ENCODE assay signal across 34 mouse cellular contexts in the genomic region with DNA sequence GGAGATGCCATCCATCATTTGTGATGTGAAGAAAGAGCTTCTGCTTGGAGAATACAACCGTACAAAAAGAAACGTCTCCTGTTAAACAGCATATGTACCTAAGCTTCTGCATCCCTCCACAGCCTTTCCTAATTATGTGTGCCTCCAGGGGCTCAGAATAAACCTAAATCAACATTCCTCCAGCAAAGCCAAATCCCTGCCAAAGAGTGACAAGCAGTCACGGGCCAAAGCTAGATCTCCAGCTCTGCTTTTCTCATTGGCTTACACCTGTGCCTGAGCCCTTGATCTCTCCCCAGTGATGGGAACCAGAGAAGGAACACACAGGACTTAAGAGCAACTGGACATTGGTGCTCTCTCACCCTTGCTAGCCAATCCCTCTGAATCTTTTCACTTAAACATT. TPM values are rescaled to one million over a fixed set of nuclear protein-coding genes. Genes with fewer than 3 reads are reported as not detected.
DNase-seq lines count a peak whose midpoint lies in the region; ATAC-seq lines count a peak whose summit lies in the region.
"Had no signal": no experiment of that assay in that cellular context is flagged by ENCODE, and none has a peak within 500 bp of the region (broad histone marks: within the 10 kb centered on the region; RNA-seq: fewer than 3 reads in every experiment).

No protein-coding gene starts in this region.

- H3K4me3 ChIP-seq in limb, embryonic 11.5 days (ENCODE audit: low read depth, low read length): no peak overlapping the region
- no peak overlapping the region for H3K4me3 ChIP-seq in limb, embryonic 10.5 days
- H3K4me3 ChIP-seq in embryonic facial prominence, embryonic 10.5 days: no peak overlapping the region
- no peak overlapping the region for H3K4me3 ChIP-seq in limb, embryonic 12.5 days (replicated peaks)
- H3K4me3 ChIP-seq: heart, adult 2 months; heart, embryonic 12.5 days; limb, embryonic 15.5 days; liver, embryonic 13.5 days; megakaryocyte, embryonic 14.5 days; midbrain, embryonic 13.5 days had no signal

- H3K4me1 ChIP-seq in limb, embryonic 11.5 days (ENCODE audit: control insufficient read depth, insufficient read depth, low read length): no peaks in the 10 kb centered on the region
- peaks cover 5% of the 10 kb centered on the region; the same call in 1 of the 2 replicates for H3K4me1 ChIP-seq in limb, embryonic 10.5 days
- H3K4me1 ChIP-seq in embryonic facial prominence, embryonic 10.5 days: peaks cover 9% of the 10 kb centered on the region
- peaks cover 9% of the 10 kb centered on the region; the same call in 1 of the 2 replicates for H3K4me1 ChIP-seq in limb, embryonic 12.5 days (replicated peaks)
- H3K4me1 ChIP-seq: heart, embryonic 12.5 days; limb, embryonic 15.5 days; liver, embryonic 13.5 days; megakaryocyte, embryonic 14.5 days; midbrain, embryonic 13.5 days had no signal

- WGBS in limb, embryonic 11.5 days: 25% methylated on average over 3 of the region's 3 CpGs
- 60% methylated on average over 3 of the region's 3 CpGs for WGBS in limb, embryonic 10.5 days
- WGBS in embryonic facial prominence, embryonic 10.5 days: 31% methylated on average over 3 of the region's 3 CpGs
- WGBS in limb, embryonic 12.5 days: 10% methylated on average over 3 of the region's 3 CpGs

- ATAC-seq in limb, embryonic 11.5 days (ENCODE audit: insufficient number of reproducible peaks, low FRiP score, low TSS enrichment, low read depth): no peak
- ATAC-seq in limb, embryonic 12.5 days (ENCODE audit: insufficient number of reproducible peaks, insufficient read depth, low FRiP score, low TSS enrichment, low read depth): peak; percentile 63; the same call in 1 of the 2 replicates
- ATAC-seq: forebrain, embryonic 14.5 days; inflammation-experienced regulatory T-cells, adult 6 months; lung, postnatal 0 days; midbrain, embryonic 13.5 days had no signal

- no peaks in the 10 kb centered on the region for H3K27me3 ChIP-seq in limb, embryonic 11.5 days (ENCODE audit: control insufficient read depth, insufficient read depth, low read length)
- no peaks in the 10 kb centered on the region for H3K27me3 ChIP-seq in limb, embryonic 10.5 days (ENCODE audit: low read depth, poor library complexity, severe bottlenecking)
- no peaks in the 10 kb centered on the region for H3K27me3 ChIP-seq in embryonic facial prominence, embryonic 10.5 days (replicated peaks; ENCODE audit: low read depth, poor library complexity, severe bottlenecking)
- H3K27me3 ChIP-seq in limb, embryonic 12.5 days: no peaks in the 10 kb centered on the region
- H3K27me3 ChIP-seq: heart, embryonic 12.5 days; limb, embryonic 15.5 days; liver, embryonic 13.5 days; megakaryocyte, embryonic 14.5 days; midbrain, embryonic 13.5 days had no signal

- no peaks in the 10 kb centered on the region for H3K9me3 ChIP-seq in limb, embryonic 11.5 days (ENCODE audit: control insufficient read depth, low read length)
- no peaks in the 10 kb centered on the region for H3K9me3 ChIP-seq in limb, embryonic 10.5 days (replicated peaks)
- H3K9me3 ChIP-seq in embryonic facial prominence, embryonic 10.5 days: no peaks in the 10 kb centered on the region
- H3K9me3 ChIP-seq in limb, embryonic 12.5 days: no peaks in the 10 kb centered on the region
- H3K9me3 ChIP-seq: heart, embryonic 12.5 days; limb, embryonic 15.5 days; liver, embryonic 13.5 days; megakaryocyte, embryonic 14.5 days; midbrain, embryonic 13.5 days had no signal

- H3K4me2 ChIP-seq in limb, embryonic 11.5 days (ENCODE audit: low read depth, severe bottlenecking): no peak overlapping the region
- no peak overlapping the region for H3K4me2 ChIP-seq in limb, embryonic 12.5 days
- H3K4me2 ChIP-seq: heart, embryonic 12.5 days; hindbrain, embryonic 14.5 days; limb, embryonic 15.5 days; liver, embryonic 13.5 days; midbrain, embryonic 13.5 days had no signal

- H3K9ac ChIP-seq in limb, embryonic 11.5 days (ENCODE audit: low read length): no peak overlapping the region
- no peak overlapping the region for H3K9ac ChIP-seq in limb, embryonic 12.5 days (replicated peaks)
- H3K9ac ChIP-seq: heart, embryonic 12.5 days; hindbrain, embryonic 14.5 days; limb, embryonic 15.5 days; liver, embryonic 13.5 days; midbrain, embryonic 13.5 days had no signal

- H3K36me3 ChIP-seq in limb, embryonic 11.5 days (ENCODE audit: control insufficient read depth, insufficient read depth, low read length): no peaks in the 10 kb centered on the region
- H3K36me3 ChIP-seq in limb, embryonic 10.5 days: no peaks in the 10 kb centered on the region
- H3K36me3 ChIP-seq in embryonic facial prominence, embryonic 10.5 days (replicated peaks): no peaks in the 10 kb centered on the region
- H3K36me3 ChIP-seq in limb, embryonic 12.5 days: no peaks in the 10 kb centered on the region
- H3K36me3 ChIP-seq: heart, embryonic 12.5 days; limb, embryonic 15.5 days; liver, embryonic 13.5 days; midbrain, embryonic 13.5 days had no signal

- H3K27ac ChIP-seq in limb, embryonic 11.5 days (replicated peaks; ENCODE audit: low read depth, low read length): no peak overlapping the region
- no peak overlapping the region for H3K27ac ChIP-seq in limb, embryonic 10.5 days
- no peak overlapping the region for H3K27ac ChIP-seq in embryonic facial prominence, embryonic 10.5 days (replicated peaks)
- no peak overlapping the region for H3K27ac ChIP-seq in limb, embryonic 12.5 days
- H3K27ac ChIP-seq: heart, adult 2 months; hindbrain, embryonic 14.5 days; kidney, postnatal 0 days; limb, embryonic 15.5 days; liver, embryonic 13.5 days; midbrain, embryonic 13.5 days had no signal

- peak; percentile 26 for DNase-seq in limb, embryonic 11.5 days (ENCODE audit: low spot score)
- DNase-seq in limb, embryonic 10.5 days (ENCODE audit: low spot score): no peak
- peak; percentile 35 for DNase-seq in embryonic facial prominence, embryonic 10.5 days (ENCODE audit: low spot score)
- DNase-seq in urinary bladder, postnatal 4 days (ENCODE audit: low spot score in 2 of 2): no peak
- DNase-seq in right cerebral cortex, postnatal 4 days: no peak
- DNase-seq: adrenal gland, postnatal 25 days; B cell, adult 2 months; cerebellum, adult 2 months; cerebellum, postnatal 14 days; heart, adult 2 months; heart, postnatal 4 days; kidney, adult 11 months; layer of hippocampus, postnatal 36 days; liver, embryonic 13.5 days; lung, adult 18-20 months; lung, postnatal 4 days; thymus, postnatal 4 days had no signal

RNA-seq across cellular contexts. Expression of a gene that starts 5.8 kb away (rescaled TPM):
- polyA plus RNA-seq in limb, embryonic 11.5 days (2014; fragmentation: Nextera tagmentation; extraction: Ambion mirVana): not detected in 2 replicates
- polyA plus RNA-seq in limb, embryonic 10.5 days (2016; fragmentation: Nextera tagmentation; extraction: Ambion mirVana): not detected in 2 replicates
- not detected in 2 replicates for polyA plus RNA-seq in embryonic facial prominence, embryonic 10.5 days (2016; fragmentation: Nextera tagmentation; extraction: Ambion mirVana)
- polyA plus RNA-seq in limb, embryonic 12.5 days (2016; fragmentation: Nextera tagmentation; extraction: Ambion mirVana): not detected in 2 replicates
- polyA plus RNA-seq: cerebellum, adult 2 months; cortical plate, adult 2 months; forebrain, embryonic 14.5 days; heart, adult 2 months; heart, embryonic 12.5 days; heart, postnatal 0 days; hindbrain, embryonic 14.5 days; inflammation-experienced regulatory T-cells, adult 6 months; large intestine, adult 2 months; limb, embryonic 15.5 days; liver, embryonic 13.5 days; lung, postnatal 0 days; midbrain, embryonic 13.5 days; neural tube, embryonic 11.5 days; small intestine, adult 2 months; stomach, embryonic 14.5 days; thymus, postnatal 0 days had no signal

Comparison
In these comparisons a context has a peak if more than half of its experiments do, and no peak if none do; other contexts are left out.
1. DNase-seq: peak in limb, embryonic 11.5 days (single experiment) and embryonic facial prominence, embryonic 10.5 days (single experiment); none in limb, embryonic 10.5 days (single experiment), urinary bladder, postnatal 4 days (0 of 2) and right cerebral cortex, postnatal 4 days (single experiment).